Mouse (Mus musculus): ENCODE results near the gene 4933421I07Rik.

The 4933421I07Rik gene

DNA sequence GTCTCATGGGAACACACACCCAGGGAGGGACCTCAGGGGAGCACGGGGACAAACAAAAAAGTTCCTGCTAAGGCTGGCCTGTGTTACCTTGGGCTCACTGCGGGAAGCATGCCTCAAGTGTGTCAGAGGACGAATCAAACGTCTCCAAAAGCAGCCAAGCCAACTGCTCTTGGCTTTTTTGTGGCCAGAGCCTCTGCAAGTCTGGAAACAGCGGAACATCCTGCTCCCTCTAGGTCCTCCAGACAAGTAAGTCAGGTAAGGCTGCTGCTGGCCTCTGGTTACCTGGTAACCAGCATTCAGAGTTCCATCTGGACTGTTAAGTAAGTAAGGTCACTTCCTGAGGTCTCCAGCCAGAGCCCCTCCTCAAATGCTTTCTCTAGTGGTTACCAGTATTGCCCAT lies at the start of gene 4933421I07Rik:
4933421I07Rik (minus strand) TSS at position 271 of the 400 bp plus-strand sequence.
- no peak for DNase-seq (ENCODE audit: low read depth, low spot score)

DNA sequence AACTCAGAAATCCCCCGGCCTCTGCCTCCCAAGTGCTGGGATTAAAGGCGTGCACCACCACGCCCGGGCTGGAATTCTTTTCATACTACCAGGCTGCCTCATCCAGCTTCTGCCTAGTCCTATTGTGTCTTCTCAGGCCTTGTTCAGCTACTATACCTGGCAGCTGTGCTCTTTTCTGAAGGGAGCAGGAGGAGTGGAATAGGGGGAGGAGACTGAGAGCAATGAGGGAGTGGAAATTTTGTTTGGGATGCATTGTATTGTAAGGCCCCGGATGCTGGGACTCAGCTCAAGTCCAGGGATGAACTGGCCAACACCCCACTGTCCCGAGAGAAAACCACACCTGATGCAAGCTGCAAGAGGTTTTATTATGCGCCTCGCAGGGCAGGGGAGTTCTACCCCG lies 49.4 kb upstream of the 4933421I07Rik start:
- no peak for DNase-seq (ENCODE audit: low read depth, low spot score)

DNA sequence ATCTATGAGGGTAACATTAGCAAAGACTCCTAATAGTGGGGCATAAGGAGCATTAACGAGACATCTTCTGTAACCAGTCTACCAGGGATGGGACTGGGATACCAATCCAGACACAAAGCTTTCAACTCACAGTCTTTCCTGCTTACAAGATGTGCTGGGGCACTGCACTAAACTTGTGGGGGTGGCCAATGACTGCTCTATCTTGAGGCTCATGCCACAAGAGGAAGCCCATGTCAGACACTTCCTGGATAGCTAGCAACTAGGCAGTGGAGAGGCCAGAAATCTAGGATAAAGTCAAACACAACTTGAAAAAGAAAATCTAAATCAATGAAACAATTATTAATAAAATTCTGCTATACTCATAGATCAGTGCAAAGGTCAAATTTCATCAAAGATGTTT lies 48.3 kb upstream of the 4933421I07Rik start:
- DNase-seq (ENCODE audit: low read depth, low spot score), result no peak

DNA sequence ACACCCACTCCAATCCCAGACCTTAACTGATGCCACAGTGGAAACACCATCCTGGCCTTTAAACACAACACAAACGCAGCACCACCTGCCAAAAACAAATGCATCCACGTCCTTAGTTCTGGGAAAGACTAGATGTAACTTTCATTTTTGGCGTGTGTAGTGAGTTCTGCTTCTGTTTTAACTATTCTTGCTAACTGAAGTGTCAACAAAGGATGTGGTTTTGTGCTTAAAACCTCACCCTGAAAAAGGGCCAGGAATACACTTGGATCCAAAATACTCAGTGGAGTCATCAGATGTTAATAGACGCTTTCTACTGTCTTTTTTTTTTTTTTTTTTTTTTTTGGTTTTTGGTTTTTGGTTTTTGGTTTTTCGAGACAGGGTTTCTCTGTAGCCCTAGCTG lies 42.9 kb upstream of the 4933421I07Rik start:
- no peak for DNase-seq (ENCODE audit: low read depth, low spot score)

DNA sequence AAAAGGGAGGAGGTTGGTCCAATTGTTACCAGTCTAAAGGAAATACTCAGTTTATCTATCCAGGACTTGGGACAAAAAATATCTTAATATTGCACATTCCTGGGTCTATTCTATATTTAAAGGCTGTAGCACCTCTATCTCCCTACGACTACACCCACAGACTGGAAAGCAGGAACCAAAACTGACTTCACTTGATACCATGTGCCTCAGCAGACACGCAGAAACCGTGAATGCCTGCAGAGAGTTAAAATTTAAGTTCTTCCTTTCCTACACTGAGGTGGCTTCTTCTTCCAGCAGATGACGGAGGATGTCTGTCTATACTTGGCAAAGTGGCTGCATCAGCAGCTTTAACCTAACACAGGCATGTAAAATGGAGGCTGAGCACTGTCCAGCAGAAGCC lies 42.4 kb upstream of the 4933421I07Rik start:
- DNase-seq (ENCODE audit: low read depth, low spot score), result no peak

DNA sequence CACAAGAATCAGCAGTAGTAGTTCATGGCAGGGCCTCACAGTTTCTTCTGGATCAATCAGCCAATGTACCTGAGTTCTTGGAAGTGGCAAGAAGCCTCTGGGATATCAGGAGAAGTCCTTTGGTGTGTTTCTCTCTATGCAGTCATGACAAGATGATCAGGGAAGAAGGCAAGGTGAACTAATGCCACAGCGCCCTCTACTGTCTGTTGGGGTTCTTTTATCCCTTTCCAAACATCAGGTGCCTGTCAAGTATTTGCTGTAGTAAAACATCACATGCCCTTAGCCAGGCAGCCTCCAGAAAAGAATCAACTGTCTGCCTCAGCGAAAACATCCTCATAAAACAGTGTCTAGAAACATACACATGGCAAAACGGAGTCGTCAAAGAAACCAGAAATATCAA lies 6.7 kb upstream of the 4933421I07Rik start:
- no peak for DNase-seq (ENCODE audit: low read depth, low spot score)

DNA sequence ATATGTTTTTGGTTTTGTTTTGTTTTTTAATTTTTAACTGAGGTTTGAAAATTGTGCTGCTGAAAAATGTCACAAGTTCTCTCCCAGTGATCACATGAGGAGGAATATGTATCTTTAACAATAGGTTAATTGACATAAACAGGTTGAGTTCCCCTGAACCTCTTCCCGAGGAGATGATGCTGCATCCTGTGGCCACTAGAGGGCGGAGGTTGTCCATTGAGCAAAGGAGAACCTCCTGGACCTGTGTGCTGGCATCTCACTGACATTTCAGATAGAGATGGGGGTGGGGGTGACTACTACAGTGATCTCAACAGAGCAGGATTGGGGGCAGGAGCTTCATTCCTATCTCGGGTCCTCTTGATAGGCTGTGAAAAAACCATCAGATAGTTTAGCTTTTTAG lies 2.7 kb upstream of the 4933421I07Rik start:
- DNase-seq (ENCODE audit: low read depth, low spot score), result no peak

DNA sequence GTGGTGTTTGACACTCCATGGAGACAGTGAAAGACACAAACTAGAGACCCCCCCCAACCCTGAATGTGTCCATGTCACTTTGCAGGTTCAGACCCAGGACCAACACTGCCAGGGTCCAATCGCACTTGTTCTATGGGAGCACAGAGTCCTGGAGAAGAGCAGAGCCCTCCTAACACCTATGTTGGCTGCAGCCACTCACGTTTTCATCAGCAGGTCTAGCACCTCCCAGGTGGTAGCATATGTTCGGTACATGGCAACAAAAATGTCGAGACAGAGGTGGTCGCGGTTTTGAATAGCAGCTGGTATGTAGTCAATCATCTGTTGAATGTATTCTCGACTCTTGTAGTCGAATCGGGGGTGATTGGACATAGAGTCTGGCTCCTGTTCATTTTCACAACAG lies 568 bp downstream of the 4933421I07Rik start:
- no peak for DNase-seq (ENCODE audit: low read depth, low spot score)

All from telencephalon, adult 2 months (tissue).